Mouse (Mus musculus): Measurements from ENCODE around the gene Alg9.
"Not testable (repeated sequence)": the region's sequence is repeated elsewhere in the genome, so short reads cannot be mapped to it uniquely, and the experiment has no call there.

Alg9 gene

GRCm38 (mm10) chr9:50811746-50812145, 36.9 kb downstream of the Alg9 start:
- in situ Hi-C loops (cut with MboI, MseI), result no loop called here

DNA sequence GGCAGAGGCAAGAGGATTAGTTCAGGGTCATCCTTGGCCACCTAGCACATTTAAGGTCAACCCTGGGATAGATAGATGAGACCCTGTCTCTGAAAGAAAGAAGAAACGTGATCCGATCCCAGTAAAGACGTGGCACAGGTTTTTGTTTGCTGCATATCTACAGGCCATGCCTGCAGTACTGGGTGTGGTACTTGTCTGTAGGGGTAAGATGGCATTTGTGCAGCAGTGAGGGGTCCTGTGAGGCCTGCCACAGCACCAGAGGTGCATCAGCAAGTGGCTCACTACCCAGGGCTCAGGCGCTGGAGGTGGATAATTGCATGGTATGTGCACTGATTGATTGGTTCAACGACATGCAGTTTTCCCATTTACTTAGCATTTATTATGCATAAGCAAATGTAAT, 39.0 kb downstream of the Alg9 start:
- in situ Hi-C loops (cut with MboI, MseI), result no loop called here

DNA sequence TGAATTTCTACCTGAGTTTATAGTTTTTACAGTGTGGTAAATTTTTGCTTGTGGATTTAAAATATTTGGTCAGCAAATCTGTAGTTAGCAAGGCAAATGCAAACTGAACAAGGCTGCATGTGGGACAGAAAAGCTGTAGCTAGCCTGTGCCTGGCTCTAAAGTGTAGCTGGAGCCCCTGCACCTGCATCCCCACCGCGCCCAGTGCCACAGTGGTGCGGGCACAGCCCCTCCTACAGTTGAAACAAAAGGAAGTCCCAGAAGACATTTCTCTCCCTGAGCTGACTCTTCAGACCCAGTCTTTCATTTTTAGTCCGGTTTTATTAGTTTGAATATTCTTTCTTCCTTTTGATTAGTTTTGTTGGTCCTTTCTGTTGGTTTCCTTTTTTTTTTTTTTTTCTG, 40.8 kb downstream of the Alg9 start:
- in situ Hi-C loops (cut with MboI, MseI), result no loop called here

- in situ Hi-C loops (cut with MboI, MseI), result no loop called here
Observed at GRCm38 (mm10) chr9:50816512-50816911, 41.7 kb downstream of the Alg9 start.

DNA sequence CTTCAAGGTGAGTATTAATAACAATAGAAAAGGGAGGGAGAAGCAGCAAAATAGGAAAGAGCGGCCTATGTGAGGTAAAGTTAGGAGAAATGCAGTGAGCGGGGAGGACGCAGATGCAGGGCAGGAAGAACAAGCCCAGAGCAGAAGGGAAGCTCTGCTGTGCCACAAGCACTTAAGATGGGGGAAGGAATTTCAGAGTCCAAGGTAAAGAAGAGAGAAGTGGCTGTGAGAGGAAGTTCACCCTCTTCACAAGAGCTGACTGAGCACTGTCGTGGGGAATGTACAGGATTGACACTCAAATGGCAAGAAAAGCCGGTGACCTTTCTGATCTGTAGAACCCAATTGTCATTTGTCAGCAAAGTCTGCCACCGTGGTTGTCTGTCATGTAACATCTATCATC, 43.2 kb downstream of the Alg9 start:
- in situ Hi-C loops (cut with MboI, MseI), result no loop called here

DNA sequence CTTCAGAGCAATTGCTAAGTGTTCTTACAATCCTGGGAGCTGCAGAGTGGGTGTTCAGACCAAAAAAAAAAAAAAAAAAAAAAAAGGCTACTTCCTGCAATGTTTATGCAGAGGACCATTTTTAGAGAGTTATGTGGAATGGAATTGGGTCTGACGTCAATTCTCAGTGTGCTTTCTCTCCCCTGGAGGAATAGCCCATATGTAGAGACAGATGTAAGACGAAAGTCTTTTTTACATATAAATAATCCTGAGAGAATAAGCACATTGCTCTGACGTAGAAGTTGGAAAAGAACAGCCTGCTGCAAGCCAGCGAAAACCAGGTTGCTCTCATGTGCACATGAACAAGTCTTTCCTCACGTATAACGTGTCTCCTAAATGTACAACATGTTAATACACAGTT, 44.9 kb downstream of the Alg9 start:
- in situ Hi-C loops (cut with MboI, MseI), result no loop called here

- in situ Hi-C loops (cut with MboI, MseI), result no loop called here
Observed at GRCm38 (mm10) chr9:50821651-50822050, 46.8 kb downstream of the Alg9 start.

GRCm38 (mm10) chr9:50822216-50822615, 47.4 kb downstream of the Alg9 start:
- in situ Hi-C loops (cut with MboI, MseI), result no loop called here

DNA sequence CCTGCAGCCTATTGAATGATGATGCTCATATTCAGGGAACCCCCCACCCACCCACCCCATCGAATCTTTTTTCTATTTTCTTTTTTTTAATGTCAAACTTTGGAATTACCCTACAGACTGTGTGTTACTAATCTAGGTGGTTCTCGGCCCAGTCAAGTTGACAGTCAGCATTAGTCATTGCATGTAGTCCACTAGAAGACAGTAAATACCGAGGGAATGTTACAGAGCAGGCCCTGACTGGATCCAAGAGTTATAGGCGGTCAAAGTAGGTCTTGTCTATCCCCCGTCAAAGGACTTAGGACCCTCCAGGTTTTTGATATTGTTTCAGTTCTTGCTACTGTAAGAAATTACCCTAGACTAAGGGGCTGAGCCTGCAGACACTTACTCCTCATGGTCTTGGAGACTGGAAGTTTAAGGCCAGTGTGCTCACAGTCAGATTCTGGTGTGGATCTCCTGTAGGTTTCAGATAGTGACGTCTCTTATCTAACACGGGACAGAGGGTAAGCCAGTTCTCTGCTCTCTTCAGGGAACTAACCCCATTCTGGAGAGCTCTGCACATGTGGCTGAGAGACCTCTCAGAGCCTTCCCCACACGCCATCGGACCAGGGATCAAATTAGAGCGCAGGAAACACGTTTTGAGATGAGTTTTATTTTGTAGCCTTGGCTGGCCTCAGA, 49.1 kb downstream of the Alg9 start:
- in situ Hi-C loops (cut with MboI, MseI), result no loop called here

DNA sequence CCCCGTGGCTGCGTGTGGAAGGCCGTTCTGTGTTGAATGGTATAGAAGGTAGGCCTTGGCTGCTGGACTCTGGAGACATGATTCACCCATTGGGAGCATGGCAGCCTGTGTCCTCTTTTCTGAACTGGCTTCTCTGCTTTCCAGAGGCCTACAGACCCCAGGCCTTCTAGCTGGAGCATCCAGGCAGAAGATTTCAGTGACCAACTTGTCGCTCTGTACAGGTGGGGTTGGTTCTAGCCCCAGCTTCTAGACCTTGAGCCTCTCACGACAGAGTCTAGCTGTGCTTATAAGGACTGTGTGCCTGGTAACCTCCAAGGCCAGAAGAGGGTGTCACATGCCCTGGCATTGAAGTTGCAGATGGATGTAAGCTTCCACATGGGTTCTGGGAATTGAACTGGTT, 56.7 kb downstream of the Alg9 start:
- in situ Hi-C loops (cut with MboI, MseI), result no loop called here

DNA sequence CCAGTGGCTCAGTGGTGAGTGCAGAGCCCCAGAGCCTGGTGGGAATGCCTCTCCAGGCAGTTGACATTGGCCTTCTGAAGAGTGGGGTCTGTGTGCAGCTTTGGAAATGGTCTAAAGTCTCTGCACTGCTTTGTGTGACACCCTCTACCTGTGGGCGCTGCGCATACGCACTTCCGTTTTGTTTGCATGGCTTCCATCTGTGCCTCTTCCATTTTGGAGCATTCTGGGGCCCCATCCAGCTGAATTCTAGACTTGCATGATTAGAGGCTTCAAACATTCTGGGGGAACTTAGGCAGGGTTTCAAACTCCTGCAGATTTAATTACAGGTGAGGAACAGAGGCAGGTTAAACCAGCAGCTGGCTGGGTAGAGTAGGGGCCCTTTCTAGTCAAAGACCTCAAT, 57.3 kb downstream of the Alg9 start:
- in situ Hi-C loops (cut with MboI, MseI), result no loop called here

DNA sequence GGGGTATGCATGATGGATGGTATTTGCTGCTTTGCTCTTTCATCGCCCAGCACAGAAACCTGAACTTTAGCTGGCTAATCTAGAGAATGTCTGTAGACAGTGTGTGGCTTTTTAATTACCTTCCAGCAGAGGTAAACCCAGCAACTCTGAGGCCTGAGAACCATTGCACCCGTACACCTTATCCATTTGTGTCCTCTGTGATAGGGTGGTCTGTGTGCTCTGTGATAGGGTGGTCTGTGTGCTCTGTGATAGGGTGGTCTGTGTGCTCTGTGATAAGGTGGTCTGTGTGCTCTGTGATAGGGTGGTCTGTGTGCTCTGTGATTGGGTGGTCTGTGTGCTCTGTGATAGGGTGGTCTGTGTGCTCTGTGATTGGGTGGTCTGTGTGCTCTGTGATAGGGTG, 57.8 kb downstream of the Alg9 start:
- in situ Hi-C loops (cut with MboI, MseI), result not testable (repeated sequence)

GRCm38 (mm10) chr9:50833786-50834185, 59.0 kb downstream of the Alg9 start:
- in situ Hi-C loops (cut with MboI, MseI), result no loop called here

DNA sequence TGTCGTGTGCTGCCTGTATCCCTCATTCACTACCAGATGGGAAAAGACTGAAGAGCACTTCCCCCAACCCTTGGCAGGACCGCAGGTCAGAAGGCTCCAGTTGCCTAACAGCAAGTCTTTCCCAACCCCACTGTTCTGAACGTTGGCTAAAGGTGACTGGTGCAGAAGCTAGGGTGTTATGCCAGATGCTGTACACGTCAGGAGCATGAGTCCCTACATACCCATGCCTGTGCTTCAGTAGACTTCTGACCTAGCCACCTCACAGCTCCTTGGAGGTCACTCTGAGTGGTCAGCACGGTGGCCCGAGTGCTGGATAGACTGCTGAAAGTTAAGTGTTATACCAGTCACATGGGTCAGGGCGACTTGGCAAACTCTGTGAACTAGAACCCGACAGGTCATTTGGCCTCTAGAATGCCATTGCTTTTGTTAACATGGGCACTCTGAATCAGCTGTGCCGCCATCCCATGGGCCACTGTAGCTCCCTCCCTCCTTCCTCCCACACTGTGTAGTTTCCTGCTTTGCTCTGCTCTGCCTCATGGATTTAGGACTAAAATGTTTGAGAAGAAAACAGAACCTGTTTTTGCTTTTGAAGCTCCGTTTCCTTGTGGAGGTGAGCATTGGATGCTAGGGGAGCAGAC, 60.4 kb downstream of the Alg9 start:
- in situ Hi-C loops (cut with MboI, MseI), result no loop called here

DNA sequence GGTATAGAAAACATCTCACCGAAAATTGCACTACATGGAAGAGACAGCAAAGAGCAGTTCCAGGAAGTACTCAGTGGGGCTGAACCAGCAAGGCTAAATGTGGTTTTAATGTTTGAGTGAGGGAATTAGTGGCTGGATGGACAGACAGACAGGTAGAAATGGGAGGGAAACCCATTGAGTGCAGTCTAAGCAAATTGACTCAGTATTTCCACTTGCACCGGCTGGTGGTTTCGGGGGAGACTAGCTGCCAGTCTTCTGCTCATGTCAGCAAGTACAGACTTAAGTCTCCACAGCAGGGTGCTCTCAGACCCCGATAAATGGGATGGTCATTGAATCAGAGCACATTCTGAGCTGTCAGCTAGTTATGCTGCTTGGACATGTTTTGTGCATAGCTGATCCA, 61.3 kb downstream of the Alg9 start:
- in situ Hi-C loops (cut with MboI, MseI), result no loop called here

DNA sequence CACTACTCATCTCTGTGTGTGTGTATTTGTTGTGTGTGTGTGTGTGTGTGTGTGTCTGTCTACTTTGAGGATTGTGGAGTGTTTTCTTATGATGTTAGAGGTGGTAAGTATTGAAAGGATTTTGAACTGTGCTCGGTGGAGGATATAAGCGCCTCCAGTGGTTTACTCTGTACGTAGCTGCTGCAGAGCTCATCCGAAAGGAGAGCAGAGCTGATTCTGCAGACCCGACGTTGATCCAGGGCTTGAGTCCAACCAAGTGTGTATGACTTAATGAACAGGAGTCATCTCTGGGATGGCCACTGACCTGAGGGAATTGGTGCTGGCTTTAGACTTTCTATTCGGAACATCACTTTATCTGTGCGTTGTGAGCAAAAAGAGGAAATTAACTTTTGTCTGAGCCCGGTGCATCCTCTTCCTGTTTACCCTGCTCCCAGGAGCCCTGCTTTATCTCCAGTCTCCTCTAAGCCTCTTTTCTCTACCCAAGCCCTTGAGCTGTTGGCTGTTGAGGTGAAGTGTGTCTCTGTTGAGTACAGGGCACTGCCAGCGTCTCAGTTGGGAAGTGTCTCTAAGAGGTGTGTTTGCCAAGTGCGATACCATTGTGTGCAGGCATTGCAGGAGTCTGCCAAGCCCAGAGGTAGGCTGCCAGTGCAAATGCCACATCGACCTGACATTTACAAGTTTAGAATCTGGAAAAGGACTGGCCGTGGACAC, 66.4 kb downstream of the Alg9 start:
- in situ Hi-C loops (cut with MboI, MseI), result loop anchor here (5.0 to 10.0 kb wide), 2 partner anchors 311 to 454 kb away; no protein-coding TSS in a partner anchor

DNA sequence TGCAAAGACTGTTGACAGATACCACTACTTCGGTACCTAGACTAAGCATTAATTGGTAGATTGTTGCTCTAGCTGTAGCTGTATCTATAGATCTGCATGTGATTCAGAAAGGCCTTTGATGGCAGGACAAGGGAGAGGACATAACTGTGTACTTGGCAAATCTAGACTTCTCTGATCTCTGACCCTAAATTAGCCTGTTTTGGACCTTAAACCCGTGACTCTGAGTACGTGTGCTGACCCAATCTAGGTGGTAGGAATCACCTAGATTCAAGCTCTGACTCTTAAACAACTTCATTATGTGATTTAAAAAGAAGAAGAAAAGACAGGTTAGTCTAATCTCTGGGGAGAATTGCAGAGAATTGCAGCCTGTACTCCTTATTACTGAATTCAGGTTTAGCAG, 70.3 kb downstream of the Alg9 start, which contains the start of gene Ppp2r1b:
Gene Ppp2r1b, plus strand, starts transcription at position 221 of the 400 bp plus-strand sequence.
- in situ Hi-C loops (cut with MboI, MseI), result loop anchor here in 1 of 2 experiments (10.0 kb wide), 1 partner anchor 450 kb away; no protein-coding TSS in a partner anchor

- in situ Hi-C loops (cut with MboI, MseI), result loop anchor here in 1 of 2 experiments (10.0 kb wide), 1 partner anchor 449 kb away; no protein-coding TSS in a partner anchor
Observed at GRCm38 (mm10) chr9:50845547-50845946, 70.7 kb downstream of the Alg9 start.

DNA sequence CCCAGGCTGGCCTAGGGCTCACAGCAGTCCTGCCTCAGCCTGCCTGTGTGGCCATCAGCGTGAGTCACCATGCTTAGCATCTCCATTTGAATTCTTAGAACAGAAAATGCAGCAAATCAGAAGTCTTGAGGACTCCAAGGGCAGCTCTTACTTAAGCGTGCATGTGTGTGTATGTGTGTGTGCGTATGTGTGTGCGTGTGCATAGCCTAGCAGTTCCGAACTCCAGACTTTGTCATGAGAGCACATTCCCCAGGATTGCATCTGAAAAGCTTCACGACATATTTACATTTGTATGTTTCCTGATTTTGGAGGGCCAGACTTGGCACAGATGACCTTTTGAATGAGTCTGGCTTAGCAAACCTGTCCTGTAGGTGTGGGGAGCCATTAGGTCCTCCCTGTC, 72.3 kb downstream of the Alg9 start:
- in situ Hi-C loops (cut with MboI, MseI), result loop anchor here in 1 of 2 experiments (10.0 kb wide), 1 partner anchor 448 kb away; no protein-coding TSS in a partner anchor

GRCm38 (mm10) chr9:50847606-50848368, 73.0 kb downstream of the Alg9 start:
- in situ Hi-C loops (cut with MboI, MseI), result loop anchor here in 1 of 2 experiments (10.0 kb wide), 1 partner anchor 447 kb away; no protein-coding TSS in a partner anchor

GRCm38 (mm10) chr9:50848821-50849220, 74.0 kb downstream of the Alg9 start:
- in situ Hi-C loops (cut with MboI, MseI), result loop anchor here in 1 of 2 experiments (10.0 kb wide), 1 partner anchor 446 kb away; no protein-coding TSS in a partner anchor

Measured in T-helper 17 cell (primary cell).